Mouse (Mus musculus) forebrain, embryonic 12.5 days (tissue): Measurements from ENCODE around the gene E4f1. TPM values are rescaled to one million over a fixed set of nuclear protein-coding genes. Genes with fewer than 3 reads are reported as not detected.
A peak's percentile ranks its signal among the peaks of the same experiment; 100 is the strongest.

Experiments
- ATAC-seq: fragments of 200-750 bp; cut with Nextera tagmentation; 2 replicates; pipeline ENCODE4 v1.8.0; 2017; ENCODE audit warnings: moderate TSS enrichment; ENCODE audit not compliant: low FRiP score
- H3K27ac ChIP-seq: fragments of 300-500 bp; sonication (generic); 2 replicates; pipeline ENCODE4 v1.5.1; 2016; ENCODE audit warnings: mild to moderate bottlenecking
- H3K27me3 ChIP-seq: fragments of 300-500 bp; sonication (generic); 2 replicates; pipeline ENCODE4 v1.6.1; 2016; ENCODE audit warnings: mild to moderate bottlenecking
- H3K36me3 ChIP-seq: fragments of 300-500 bp; sonication (generic); replicated peaks from 2 replicates; pipeline ENCODE4 v1.6.1; 2016; ENCODE audit warnings: mild to moderate bottlenecking
- H3K4me1 ChIP-seq: fragments of 300-500 bp; sonication (generic); 2 replicates; pipeline ENCODE4 v1.6.1; 2016
- H3K4me2 ChIP-seq: fragments of 300-500 bp; sonication (generic); 2 replicates; pipeline ENCODE4 v1.6.1; 2016; ENCODE audit warnings: mild to moderate bottlenecking, moderate library complexity
- H3K4me3 ChIP-seq: fragments of 300-500 bp; sonication (generic); replicated peaks from 2 replicates; pipeline ENCODE4 v1.5.1; 2016; ENCODE audit warnings: mild to moderate bottlenecking
- H3K9ac ChIP-seq: fragments of 300-500 bp; sonication (generic); 2 replicates; pipeline ENCODE4 v1.6.1; 2016; ENCODE audit warnings: mild to moderate bottlenecking
- H3K9me3 ChIP-seq: fragments of 300-500 bp; sonication (generic); 2 replicates; pipeline ENCODE4 v1.6.1; 2016
- WGBS: fragments of 180-500 bp; shearing (Covaris S2); methylation state at CpG from one replicate; pipeline ENCODE4 v1.1.7; 2016; 5-methylcytosine and 5-hydroxymethylcytosine counted together
- polyA plus RNA-seq: library from polyadenylated mRNA; unstranded; fragments of >200 nt; fragmentation: Nextera tagmentation; extraction: Ambion mirVana; gene quantifications from 2 replicates; pipeline ENCODE4 v1.2.1, GENCODE M21; 2016

Gene E4f1
- polyA plus RNA-seq, 1 experiment from 2014 or later: 34.1 TPM

GRCm38 (mm10) chr17:24479431-24479830 is 9.3 kb upstream of the E4f1 start:
- Histone ChIP-seq H3K27ac (no peak overlapping the region), H3K4me1 (peaks cover 19% of the 10 kb centered on the region), H3K4me2 (peak overlapping the region; percentile 51), H3K36me3 (peaks cover 28% of the 10 kb centered on the region), H3K9me3 (no peaks in the 10 kb centered on the region), H3K27me3 (no peaks in the 10 kb centered on the region), H3K9ac (no peak overlapping the region; the same call in 1 of the 2 replicates), H3K4me3 (peak overlapping the region; percentile 78)
- WGBS: 20% methylated on average over 1 of the region's 1 CpGs
- no peak for ATAC-seq

- peak within 1 kb of the TSS; percentile 98 for H3K27ac ChIP-seq
- H3K9me3 ChIP-seq: no peaks in the 10 kb centered on the region
- H3K27me3 ChIP-seq: no peaks in the 10 kb centered on the region
- WGBS: under 1% methylated on average over 48 of the region's 48 CpGs
- H3K4me2 ChIP-seq: peak within 1 kb of the TSS; percentile 51
- H3K4me3 ChIP-seq: peak within 1 kb of the TSS; percentile 78
- peak; percentile 94 for ATAC-seq
- peaks cover 33% of the 10 kb centered on the region for H3K36me3 ChIP-seq
- H3K9ac ChIP-seq: peak within 1 kb of the TSS; percentile 82
- peaks cover 21% of the 10 kb centered on the region for H3K4me1 ChIP-seq
These were observed 8.7 kb upstream of the E4f1 start, which contains the start of gene Mlst8 for GRCm38 (mm10) chr17:24478663-24479380. Gene Mlst8 (minus strand): TSS chr17:24479078.

GRCm38 (mm10) chr17:24477985-24478600 is 8.0 kb upstream of the E4f1 start:
- H3K36me3 ChIP-seq: peaks cover 36% of the 10 kb centered on the region
- WGBS: 55% methylated on average over 11 of the region's 11 CpGs

GRCm38 (mm10) chr17:24477053-24477984 is 7.2 kb upstream of the E4f1 start:
- Histone ChIP-seq H3K4me3 (peak overlapping the region; percentile 78; the same call in 1 of the 2 replicates), H3K9ac (peak overlapping the region; percentile 49; the same call in 1 of the 2 replicates)

More at GRCm38 (mm10) chr17:24477985-24478600, 8.0 kb upstream of the E4f1 start:
- Histone ChIP-seq H3K27ac (no peak overlapping the region; the same call in 1 of the 2 replicates), H3K4me2 (peak overlapping the region; percentile 51), H3K9ac (peak overlapping the region; percentile 82), H3K9me3 (no peaks in the 10 kb centered on the region), H3K27me3 (no peaks in the 10 kb centered on the region), H3K4me1 (peaks cover 22% of the 10 kb centered on the region), H3K4me3 (peak overlapping the region; percentile 78)
- ATAC-seq: peak; percentile 27

GRCm38 (mm10) chr17:24476022-24476776 is 6.1 kb upstream of the E4f1 start:
- H3K36me3 ChIP-seq: peaks cover 36% of the 10 kb centered on the region

More at GRCm38 (mm10) chr17:24477053-24477984, 7.2 kb upstream of the E4f1 start:
- 90% methylated on average over 20 of the region's 20 CpGs for WGBS
- H3K9me3 ChIP-seq: no peaks in the 10 kb centered on the region
- H3K27ac ChIP-seq: no peak overlapping the region
- ATAC-seq: no peak
- peaks cover 36% of the 10 kb centered on the region for H3K36me3 ChIP-seq
- H3K4me2 ChIP-seq: peak overlapping the region; percentile 51
- H3K4me1 ChIP-seq: peaks cover 30% of the 10 kb centered on the region
- H3K27me3 ChIP-seq: no peaks in the 10 kb centered on the region

GRCm38 (mm10) chr17:24475586-24475985 is 5.5 kb upstream of the E4f1 start:
- H3K36me3 ChIP-seq: peaks cover 36% of the 10 kb centered on the region
- no peak overlapping the region for H3K4me2 ChIP-seq
- H3K4me1 ChIP-seq: peaks cover 47% of the 10 kb centered on the region
- no peaks in the 10 kb centered on the region for H3K9me3 ChIP-seq
- H3K9ac ChIP-seq: no peak overlapping the region
- no peak for ATAC-seq
- no peak overlapping the region for H3K27ac ChIP-seq
- no peak overlapping the region for H3K4me3 ChIP-seq
- H3K27me3 ChIP-seq: no peaks in the 10 kb centered on the region
- WGBS: 96% methylated on average over 6 of the region's 6 CpGs

More at GRCm38 (mm10) chr17:24476022-24476776, 6.1 kb upstream of the E4f1 start:
- Histone ChIP-seq H3K27ac (no peak overlapping the region), H3K27me3 (no peaks in the 10 kb centered on the region), H3K9me3 (no peaks in the 10 kb centered on the region), H3K9ac (no peak overlapping the region), H3K4me2 (no peak overlapping the region), H3K4me1 (peaks cover 41% of the 10 kb centered on the region), H3K4me3 (no peak overlapping the region)
- no peak for ATAC-seq
- 95% methylated on average over 10 of the region's 10 CpGs for WGBS

GRCm38 (mm10) chr17:24474557-24474956 is 4.4 kb upstream of the E4f1 start:
- Histone ChIP-seq H3K27me3 (no peaks in the 10 kb centered on the region), H3K4me2 (no peak overlapping the region), H3K4me1 (peaks cover 39% of the 10 kb centered on the region), H3K27ac (no peak overlapping the region), H3K4me3 (no peak overlapping the region), H3K9ac (no peak overlapping the region), H3K9me3 (no peaks in the 10 kb centered on the region), H3K36me3 (peaks cover 36% of the 10 kb centered on the region)
- WGBS: 86% methylated on average over 5 of the region's 5 CpGs
- ATAC-seq: no peak

GRCm38 (mm10) chr17:24473612-24474275 is 3.6 kb upstream of the E4f1 start, which contains the start of gene Bricd5:
Gene Bricd5 (plus strand): TSS chr17:24473884.
- peak within 1 kb of the TSS; percentile 9 for H3K9ac ChIP-seq
- H3K36me3 ChIP-seq: peaks cover 36% of the 10 kb centered on the region
- 75% methylated on average over 6 of the region's 6 CpGs for WGBS
- peaks cover 39% of the 10 kb centered on the region for H3K4me1 ChIP-seq
- H3K4me3 ChIP-seq: no peak within 1 kb of the TSS
- no peak for ATAC-seq
- H3K4me2 ChIP-seq: no peak within 1 kb of the TSS; the same call in 1 of the 2 replicates
- H3K27ac ChIP-seq: no peak within 1 kb of the TSS
- no peaks in the 10 kb centered on the region for H3K27me3 ChIP-seq
- no peaks in the 10 kb centered on the region for H3K9me3 ChIP-seq

- no peak for ATAC-seq
- Histone ChIP-seq H3K27me3 (no peaks in the 10 kb centered on the region), H3K36me3 (peaks cover 36% of the 10 kb centered on the region), H3K4me2 (peak overlapping the region; percentile 83), H3K9me3 (no peaks in the 10 kb centered on the region), H3K27ac (no peak overlapping the region), H3K4me1 (peaks cover 30% of the 10 kb centered on the region), H3K9ac (no peak overlapping the region), H3K4me3 (no peak overlapping the region)
- WGBS: 87% methylated on average over 4 of the region's 4 CpGs
These were observed 2.4 kb upstream of the E4f1 start for GRCm38 (mm10) chr17:24472512-24472911.

GRCm38 (mm10) chr17:24470701-24471527 is 801 bp upstream of the E4f1 start:
- Histone ChIP-seq H3K4me3 (peak overlapping the region; percentile 89), H3K27ac (peak overlapping the region; percentile 85), H3K9me3 (no peaks in the 10 kb centered on the region), H3K36me3 (peaks cover 23% of the 10 kb centered on the region), H3K27me3 (no peaks in the 10 kb centered on the region), H3K9ac (peak overlapping the region; percentile 95), H3K4me2 (peak overlapping the region; percentile 83), H3K4me1 (peaks cover 28% of the 10 kb centered on the region)
- ATAC-seq: peak; percentile 49
- 2% methylated on average over 68 of the region's 68 CpGs for WGBS
